Mouse (Mus musculus): ENCODE data around the gene Socs4. TPM values are rescaled to one million over a fixed set of nuclear protein-coding genes. Genes with fewer than 3 reads are reported as not detected.
"Not testable (repeated sequence)": the region's sequence is repeated elsewhere in the genome, so short reads cannot be mapped to it uniquely, and the experiment has no call there.

The Socs4 gene
- polyA plus RNA-seq, 1 experiment from 2014 or later, result 3.0 TPM

- 88% methylated on average over 1 of the region's 1 CpGs for WGBS
- Histone ChIP-seq H3K4me3 (replicated peaks) (no peak overlapping the region), H3K36me3 (peaks cover 43% of the 10 kb centered on the region), H3K9me3 (replicated peaks) (no peaks in the 10 kb centered on the region), H3K4me2 (replicated peaks) (no peak overlapping the region), H3K27ac (replicated peaks) (no peak overlapping the region), H3K4me1 (no peaks in the 10 kb centered on the region), H3K9ac (no peak overlapping the region), H3K27me3 (no peaks in the 10 kb centered on the region)
- ATAC-seq (ENCODE audit: insufficient number of reproducible peaks, low FRiP score, low TSS enrichment, low read depth), result no peak
Observed at GRCm38 (mm10) chr14:47309061-47309460, 32.3 kb downstream of the Socs4 start.

- H3K27me3 ChIP-seq, result no peaks in the 10 kb centered on the region
- no peaks in the 10 kb centered on the region for H3K9me3 ChIP-seq (replicated peaks)
- no peak for ATAC-seq (ENCODE audit: insufficient number of reproducible peaks, low FRiP score, low TSS enrichment, low read depth)
- peaks cover 54% of the 10 kb centered on the region for H3K36me3 ChIP-seq
- 91% methylated on average over 18 of the region's 18 CpGs for WGBS
- no peak overlapping the region for H3K27ac ChIP-seq (replicated peaks)
- H3K4me3 ChIP-seq (replicated peaks), result no peak overlapping the region
- no peak overlapping the region for H3K9ac ChIP-seq
- H3K4me1 ChIP-seq, result no peaks in the 10 kb centered on the region
- H3K4me2 ChIP-seq (replicated peaks), result no peak overlapping the region
Observed at GRCm38 (mm10) chr14:47310342-47311181, 33.8 kb downstream of the Socs4 start.

- no peak for ATAC-seq (ENCODE audit: insufficient number of reproducible peaks, low FRiP score, low TSS enrichment, low read depth)
- peaks cover 50% of the 10 kb centered on the region for H3K36me3 ChIP-seq
Observed at GRCm38 (mm10) chr14:47319362-47319761, 42.6 kb downstream of the Socs4 start.

GRCm38 (mm10) chr14:47321581-47321980 lies 44.9 kb downstream of the Socs4 start:
- not testable (repeated sequence) for H3K9ac ChIP-seq; H3K4me3 ChIP-seq (replicated peaks); H3K27ac ChIP-seq (replicated peaks); H3K4me1 ChIP-seq; ATAC-seq (ENCODE audit: insufficient number of reproducible peaks, low FRiP score, low TSS enrichment, low read depth); H3K9me3 ChIP-seq (replicated peaks); H3K4me2 ChIP-seq (replicated peaks); H3K27me3 ChIP-seq
- WGBS, result 93% methylated on average over 7 of the region's 8 CpGs
- peaks cover 45% of the 10 kb centered on the region for H3K36me3 ChIP-seq

More at GRCm38 (mm10) chr14:47319362-47319761, 42.6 kb downstream of the Socs4 start:
- H3K4me1 ChIP-seq, result no peaks in the 10 kb centered on the region
- H3K27me3 ChIP-seq, result no peaks in the 10 kb centered on the region
- no peak overlapping the region for H3K4me3 ChIP-seq (replicated peaks)
- no peak overlapping the region for H3K27ac ChIP-seq (replicated peaks)
- 81% methylated on average over 5 of the region's 5 CpGs for WGBS
- no peaks in the 10 kb centered on the region for H3K9me3 ChIP-seq (replicated peaks)
- no peak overlapping the region for H3K9ac ChIP-seq
- no peak overlapping the region for H3K4me2 ChIP-seq (replicated peaks)

- Histone ChIP-seq H3K9ac (no peak overlapping the region), H3K4me2 (replicated peaks) (no peak overlapping the region), H3K27me3 (no peaks in the 10 kb centered on the region), H3K9me3 (replicated peaks) (no peaks in the 10 kb centered on the region), H3K4me1 (no peaks in the 10 kb centered on the region), H3K27ac (replicated peaks) (no peak overlapping the region), H3K36me3 (peaks cover 24% of the 10 kb centered on the region), H3K4me3 (replicated peaks) (no peak overlapping the region)
- 81% methylated on average over 9 of the region's 9 CpGs for WGBS
- ATAC-seq (ENCODE audit: insufficient number of reproducible peaks, low FRiP score, low TSS enrichment, low read depth), result no peak
Observed at GRCm38 (mm10) chr14:47325965-47326761, 49.4 kb downstream of the Socs4 start.

GRCm38 (mm10) chr14:47327347-47327746 lies 50.6 kb downstream of the Socs4 start:
- Histone ChIP-seq H3K4me2 (replicated peaks) (no peak overlapping the region), H3K27ac (replicated peaks) (no peak overlapping the region), H3K4me3 (replicated peaks) (no peak overlapping the region), H3K27me3 (no peaks in the 10 kb centered on the region), H3K4me1 (0 out of 2 replicates have a peak, but pooled peaks cover 4% of the 10 kb centered on the region), H3K9me3 (replicated peaks) (no peaks in the 10 kb centered on the region), H3K9ac (no peak overlapping the region), H3K36me3 (peaks cover 22% of the 10 kb centered on the region)
- WGBS, result 87% methylated on average over 5 of the region's 5 CpGs
- no peak for ATAC-seq (ENCODE audit: insufficient number of reproducible peaks, low FRiP score, low TSS enrichment, low read depth)

GRCm38 (mm10) chr14:47331920-47332319 lies 55.2 kb downstream of the Socs4 start:
- no peak overlapping the region for H3K27ac ChIP-seq (replicated peaks)
- 24% methylated on average over 5 of the region's 5 CpGs for WGBS
- H3K27me3 ChIP-seq, result no peaks in the 10 kb centered on the region
- no peaks in the 10 kb centered on the region for H3K36me3 ChIP-seq
- no peak overlapping the region for H3K4me3 ChIP-seq (replicated peaks)
- H3K9me3 ChIP-seq (replicated peaks), result no peaks in the 10 kb centered on the region
- no peak for ATAC-seq (ENCODE audit: insufficient number of reproducible peaks, low FRiP score, low TSS enrichment, low read depth)
- no peak overlapping the region for H3K4me2 ChIP-seq (replicated peaks)
- 0 out of 2 replicates have a peak, but pooled peaks cover 4% of the 10 kb centered on the region for H3K4me1 ChIP-seq
- H3K9ac ChIP-seq, result no peak overlapping the region

- Histone ChIP-seq H3K9ac (no peak overlapping the region), H3K27ac (replicated peaks) (no peak overlapping the region), H3K4me1 (0 out of 2 replicates have a peak, but pooled peaks cover 4% of the 10 kb centered on the region), H3K27me3 (no peaks in the 10 kb centered on the region), H3K4me3 (replicated peaks) (no peak overlapping the region), H3K9me3 (replicated peaks) (no peaks in the 10 kb centered on the region), H3K4me2 (replicated peaks) (no peak overlapping the region), H3K36me3 (no peaks in the 10 kb centered on the region)
- 78% methylated on average over 4 of the region's 4 CpGs for WGBS
- ATAC-seq (ENCODE audit: insufficient number of reproducible peaks, low FRiP score, low TSS enrichment, low read depth), result no peak
Observed at GRCm38 (mm10) chr14:47334819-47335218, 58.1 kb downstream of the Socs4 start.

- Histone ChIP-seq H3K9ac (no peak overlapping the region), H3K36me3 (no peaks in the 10 kb centered on the region), H3K4me1 (0 out of 2 replicates have a peak, but pooled peaks cover 4% of the 10 kb centered on the region), H3K9me3 (replicated peaks) (no peaks in the 10 kb centered on the region), H3K4me2 (replicated peaks) (no peak overlapping the region), H3K27ac (replicated peaks) (no peak overlapping the region), H3K4me3 (replicated peaks) (no peak overlapping the region), H3K27me3 (no peaks in the 10 kb centered on the region)
- no peak for ATAC-seq (ENCODE audit: insufficient number of reproducible peaks, low FRiP score, low TSS enrichment, low read depth)
- WGBS, result 52% methylated on average over 3 of the region's 3 CpGs
Observed at GRCm38 (mm10) chr14:47335300-47335699, 58.6 kb downstream of the Socs4 start.

- 84% methylated on average over 10 of the region's 10 CpGs for WGBS
- H3K4me2 ChIP-seq (replicated peaks), result no peak overlapping the region
- H3K4me1 ChIP-seq, result no peaks in the 10 kb centered on the region
- ATAC-seq (ENCODE audit: insufficient number of reproducible peaks, low FRiP score, low TSS enrichment, low read depth), result no peak
- no peaks in the 10 kb centered on the region for H3K27me3 ChIP-seq
- no peak overlapping the region for H3K9ac ChIP-seq
- no peak overlapping the region for H3K4me3 ChIP-seq (replicated peaks)
- no peaks in the 10 kb centered on the region for H3K9me3 ChIP-seq (replicated peaks)
- no peaks in the 10 kb centered on the region for H3K36me3 ChIP-seq
- H3K27ac ChIP-seq (replicated peaks), result no peak overlapping the region
Observed at GRCm38 (mm10) chr14:47340231-47340925, 63.6 kb downstream of the Socs4 start.

- H3K4me3 ChIP-seq (replicated peaks), result no peak overlapping the region
- no peaks in the 10 kb centered on the region for H3K36me3 ChIP-seq
- H3K9ac ChIP-seq, result no peak overlapping the region
- WGBS, result 56% methylated on average over 4 of the region's 4 CpGs
- no peaks in the 10 kb centered on the region for H3K4me1 ChIP-seq
- H3K9me3 ChIP-seq (replicated peaks), result no peaks in the 10 kb centered on the region
- peak; percentile 73 for ATAC-seq (ENCODE audit: insufficient number of reproducible peaks, low FRiP score, low TSS enrichment, low read depth)
- H3K27ac ChIP-seq (replicated peaks), result no peak overlapping the region
- no peak overlapping the region for H3K4me2 ChIP-seq (replicated peaks)
- no peaks in the 10 kb centered on the region for H3K27me3 ChIP-seq
Observed at GRCm38 (mm10) chr14:47341811-47342291, 65.1 kb downstream of the Socs4 start.

Measured in embryonic facial prominence, embryonic 15.5 days (tissue).